Mouse (Mus musculus): ENCODE measurements around the gene Ncoa5. TPM values are rescaled to one million over a fixed set of nuclear protein-coding genes. Genes with fewer than 3 reads are reported as not detected.

Gene Ncoa5
- polyA plus RNA-seq, 1 experiment from 2014 or later: 48.7 TPM

DNA sequence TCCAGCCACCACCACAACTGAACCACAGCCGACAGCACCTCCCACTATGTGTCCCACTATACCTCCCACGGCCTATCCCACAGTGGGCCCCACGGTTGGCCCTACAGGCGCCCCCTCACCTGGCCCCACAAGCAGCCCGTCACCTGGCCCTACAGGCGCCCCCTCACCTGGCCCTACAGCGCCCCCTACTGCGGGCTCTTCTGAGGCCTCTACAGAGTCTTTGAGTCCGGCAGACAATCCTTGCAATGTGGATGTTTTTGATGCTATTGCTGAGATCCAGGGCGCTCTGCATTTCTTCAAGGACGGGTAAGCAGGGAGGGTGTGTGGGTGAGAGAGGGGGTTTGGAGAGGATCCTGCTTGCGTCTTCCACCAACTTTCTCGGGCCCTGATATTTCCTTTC lies 82.2 kb downstream of the Ncoa5 start:
- H3K4me3 ChIP-seq (ENCODE audit: low read depth, low read length): no peak overlapping the region
- WGBS: 35% methylated on average over 12 of the region's 13 CpGs
- H3K27me3 ChIP-seq (replicated peaks; ENCODE audit: control insufficient read depth, insufficient read depth, low read length): peaks cover 52% of the 10 kb centered on the region
- H3K9ac ChIP-seq (ENCODE audit: low read depth, low read length): no peak overlapping the region
- no peak for ATAC-seq (ENCODE audit: low read depth)
- H3K4me1 ChIP-seq (ENCODE audit: control insufficient read depth, insufficient read depth, low read length): 0 out of 2 replicates have a peak, but pooled peaks cover 4% of the 10 kb centered on the region
- no peak overlapping the region for H3K27ac ChIP-seq (replicated peaks; ENCODE audit: low read depth, low read length)
- no peak for DNase-seq (ENCODE audit: low spot score)
- no peaks in the 10 kb centered on the region for H3K36me3 ChIP-seq (ENCODE audit: control insufficient read depth, insufficient read depth, low read length)
- H3K4me2 ChIP-seq (ENCODE audit: low read depth, low read length): no peak overlapping the region
- H3K9me3 ChIP-seq (ENCODE audit: control insufficient read depth, low read length): no peaks in the 10 kb centered on the region

DNA sequence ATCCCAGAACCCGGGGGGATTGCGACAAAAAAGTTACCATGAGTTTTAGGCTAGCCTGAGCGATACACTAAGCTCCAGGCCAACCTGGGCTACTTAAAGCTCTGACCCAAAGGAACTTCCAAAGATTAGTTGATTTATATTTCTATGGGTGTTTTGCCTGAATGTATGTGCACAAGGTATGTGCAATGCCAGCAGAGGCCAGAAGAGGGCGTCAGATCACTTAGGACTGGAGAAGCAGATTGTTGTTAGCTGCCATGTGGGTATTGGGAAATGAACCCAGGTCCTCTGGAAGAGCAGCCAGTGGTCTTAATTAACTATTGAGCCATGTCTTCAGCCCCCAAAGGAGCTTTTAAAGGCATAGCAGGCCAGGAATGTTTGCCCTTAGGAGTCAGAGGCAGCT lies 82.9 kb downstream of the Ncoa5 start:
- DNase-seq (ENCODE audit: low spot score) (no peak), ATAC-seq (ENCODE audit: low read depth) (no peak)
- 88% methylated on average over 4 of the region's 4 CpGs for WGBS
- Histone ChIP-seq H3K27ac (replicated peaks; ENCODE audit: low read depth, low read length) (no peak overlapping the region), H3K4me3 (ENCODE audit: low read depth, low read length) (no peak overlapping the region), H3K27me3 (replicated peaks; ENCODE audit: control insufficient read depth, insufficient read depth, low read length) (peaks cover 52% of the 10 kb centered on the region), H3K4me2 (ENCODE audit: low read depth, low read length) (no peak overlapping the region), H3K9me3 (ENCODE audit: control insufficient read depth, low read length) (no peaks in the 10 kb centered on the region), H3K36me3 (ENCODE audit: control insufficient read depth, insufficient read depth, low read length) (no peaks in the 10 kb centered on the region), H3K4me1 (ENCODE audit: control insufficient read depth, insufficient read depth, low read length) (0 out of 2 replicates have a peak, but pooled peaks cover 4% of the 10 kb centered on the region), H3K9ac (ENCODE audit: low read depth, low read length) (no peak overlapping the region)

DNA sequence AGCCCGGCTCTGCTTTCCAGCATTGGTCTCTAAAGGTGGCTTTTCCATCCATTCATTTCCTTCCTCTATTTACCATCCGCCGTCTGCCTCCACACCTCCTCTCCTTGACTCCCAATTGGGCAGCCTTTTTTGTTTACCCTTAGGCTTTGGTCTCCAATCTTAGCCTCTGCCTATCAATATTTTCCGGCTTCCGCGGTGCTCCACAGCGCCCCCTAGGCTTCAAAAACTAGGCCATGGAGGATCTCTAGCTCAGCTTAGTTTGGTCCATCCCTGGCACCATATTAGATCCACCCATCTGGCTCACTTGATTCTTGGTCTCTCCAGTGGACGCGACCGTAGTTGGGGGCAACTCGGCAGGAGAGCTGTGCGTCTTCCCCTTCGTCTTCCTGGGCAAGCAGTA lies 84.2 kb downstream of the Ncoa5 start:
- Histone ChIP-seq H3K4me3 (ENCODE audit: low read depth, low read length) (0 out of 2 replicates have a peak overlapping the region, but pooled peaks have one; percentile 10), H3K27ac (replicated peaks; ENCODE audit: low read depth, low read length) (no peak overlapping the region), H3K4me2 (ENCODE audit: low read depth, low read length) (no peak overlapping the region), H3K36me3 (ENCODE audit: control insufficient read depth, insufficient read depth, low read length) (no peaks in the 10 kb centered on the region), H3K27me3 (replicated peaks; ENCODE audit: control insufficient read depth, insufficient read depth, low read length) (peaks cover 52% of the 10 kb centered on the region), H3K4me1 (ENCODE audit: control insufficient read depth, insufficient read depth, low read length) (0 out of 2 replicates have a peak, but pooled peaks cover 4% of the 10 kb centered on the region), H3K9ac (ENCODE audit: low read depth, low read length) (no peak overlapping the region), H3K9me3 (ENCODE audit: control insufficient read depth, low read length) (no peaks in the 10 kb centered on the region)
- no peak for ATAC-seq (ENCODE audit: low read depth)
- 26% methylated on average over 13 of the region's 13 CpGs for WGBS
- DNase-seq (ENCODE audit: low spot score): no peak

Other genes starting within 250 kb of the Ncoa5 start
- 27.9 and 28.3 TPM in 2 replicates for gene Snx21, start 249.0 kb downstream of the Ncoa5 start, polyA plus RNA-seq (2014; fragmentation: Nextera tagmentation; extraction: Ambion mirVana)
- 12.6 and 13.8 TPM in 2 replicates for gene Acot8, start 230.0 kb downstream of the Ncoa5 start, polyA plus RNA-seq (2014; fragmentation: Nextera tagmentation; extraction: Ambion mirVana)
- 6.0 and 6.4 TPM in 2 replicates for gene Zswim3, start 229.8 kb downstream of the Ncoa5 start, polyA plus RNA-seq (2014; fragmentation: Nextera tagmentation; extraction: Ambion mirVana)
- gene Zswim1, start 212.2 kb downstream of the Ncoa5 start, polyA plus RNA-seq (2014; fragmentation: Nextera tagmentation; extraction: Ambion mirVana): 15.1 and 15.7 TPM in 2 replicates
- gene Spata25, start 206.3 kb downstream of the Ncoa5 start, polyA plus RNA-seq (2014; fragmentation: Nextera tagmentation; extraction: Ambion mirVana): not detected in 2 replicates
- gene Ctsa, start 202.0 kb downstream of the Ncoa5 start, polyA plus RNA-seq (2014; fragmentation: Nextera tagmentation; extraction: Ambion mirVana): 140 and 154 TPM in 2 replicates
- gene Neurl2, start 201.4 kb downstream of the Ncoa5 start, polyA plus RNA-seq (2014; fragmentation: Nextera tagmentation; extraction: Ambion mirVana): 8.3 and 9.1 TPM in 2 replicates
- gene Pltp, start 177.2 kb downstream of the Ncoa5 start, polyA plus RNA-seq (2014; fragmentation: Nextera tagmentation; extraction: Ambion mirVana): 50.1 and 55.1 TPM in 2 replicates
- gene Pcif1, start 155.6 kb downstream of the Ncoa5 start, polyA plus RNA-seq (2014; fragmentation: Nextera tagmentation; extraction: Ambion mirVana): 56.9 and 62.8 TPM in 2 replicates
- 11.9 and 13.9 TPM in 2 replicates for gene Zfp335, start 123.1 kb downstream of the Ncoa5 start, polyA plus RNA-seq (2014; fragmentation: Nextera tagmentation; extraction: Ambion mirVana)
- 33.7 and 52.0 TPM in 2 replicates for gene Mmp9, start 94.1 kb downstream of the Ncoa5 start, polyA plus RNA-seq (2014; fragmentation: Nextera tagmentation; extraction: Ambion mirVana)
- 0.56 and 1.1 TPM in 2 replicates for gene Slc12a5, start 74.1 kb downstream of the Ncoa5 start, polyA plus RNA-seq (2014; fragmentation: Nextera tagmentation; extraction: Ambion mirVana)
- 4.2 and 6.4 TPM in 2 replicates for gene Cd40, start 20.8 kb upstream of the Ncoa5 start, polyA plus RNA-seq (2014; fragmentation: Nextera tagmentation; extraction: Ambion mirVana)
- not detected in 2 replicates for gene 1700025C18Rik, start 55.9 kb upstream of the Ncoa5 start, polyA plus RNA-seq (2014; fragmentation: Nextera tagmentation; extraction: Ambion mirVana)
- gene Cdh22, start 200.0 kb upstream of the Ncoa5 start, polyA plus RNA-seq (2014; fragmentation: Nextera tagmentation; extraction: Ambion mirVana): 0.33 and 0.93 TPM in 2 replicates